Mouse (Mus musculus) brain, embryonic 14.5 days (tissue): ENCODE measurements at regions not wholly inside any gene's neighbourhood (a gene's known extent, or its start where the extent isn't known, plus 50 kb on each side); places are given as distances from the start of the nearest gene placed in this dataset.

Experiments
- DNase-seq: peaks from one replicate; pipeline ENCODE4 v3.0.0-alpha.2; 2011; ENCODE audit warnings: low read depth
- CTCF ChIP-seq: fragments of 200-500 bp; IDR thresholded peaks from 2 replicates; pipeline ENCODE4 v1.5.1; 2012; ENCODE audit warnings: inconsistent platforms, mild to moderate bottlenecking, moderate library complexity, borderline replicate concordance; ENCODE audit not compliant: insufficient read depth, insufficient read length; ENCODE audit errors: extremely low read depth
- POLR2A ChIP-seq: fragments of 200-500 bp; IDR thresholded peaks from 2 replicates; pipeline ENCODE4 v1.6.1; 2012; ENCODE audit warnings: mild to moderate bottlenecking, inconsistent platforms, borderline replicate concordance; ENCODE audit not compliant: poor library complexity, insufficient read depth, insufficient read length, severe bottlenecking; ENCODE audit errors: extremely low read depth

DNA sequence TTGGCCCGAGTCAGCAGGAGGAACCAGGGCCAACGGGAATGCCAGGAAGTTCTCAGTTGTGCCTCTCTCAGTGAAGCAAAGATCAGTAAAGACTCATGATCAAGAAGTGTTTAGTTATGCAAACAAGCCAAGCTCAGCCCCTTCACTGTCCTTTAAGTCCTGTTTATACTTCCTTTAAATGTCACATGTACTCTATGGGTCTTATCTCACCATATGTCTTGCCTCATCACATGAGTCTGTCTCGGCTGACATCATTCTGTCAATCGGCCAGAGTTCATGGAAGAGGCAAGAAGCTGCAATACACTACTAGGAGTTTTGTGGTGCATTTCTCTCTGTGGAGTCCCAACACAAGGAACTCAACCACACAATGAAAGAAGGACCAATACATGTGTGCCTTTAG, 71.8 kb downstream of the Scp2d1 start:
- TF ChIP-seq POLR2A = no peak
- DNase-seq = no peak

GRCm38 (mm10) chr2:144896430-144896829, 73.0 kb downstream of the Scp2d1 start:
- TF ChIP-seq POLR2A (no peak), CTCF (no peak)
- no peak for DNase-seq

DNA sequence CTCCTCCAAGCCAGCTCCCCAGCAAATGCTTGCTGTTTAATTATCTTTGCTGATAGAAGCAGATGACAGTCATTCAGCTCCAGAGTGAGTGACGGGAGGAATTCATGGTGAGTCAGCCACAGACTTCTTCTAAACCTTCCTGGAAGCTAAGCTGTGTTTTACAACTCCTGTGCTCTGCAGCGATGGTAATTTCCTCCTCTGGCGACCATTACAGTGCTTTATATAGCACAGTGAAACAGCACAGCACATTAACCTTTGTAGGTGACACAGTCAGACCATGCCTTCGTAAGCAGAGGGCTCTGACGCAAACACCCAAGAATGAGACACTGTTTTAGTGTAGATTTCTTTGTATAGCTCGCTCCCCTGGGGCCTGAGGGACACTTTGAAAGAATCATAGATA, 83.3 kb downstream of the Scp2d1 start:
- TF ChIP-seq CTCF (no peak), POLR2A (no peak)
- DNase-seq = peak; percentile 1

GRCm38 (mm10) chr2:144945840-144946239, 122.4 kb downstream of the Scp2d1 start:
- no peak for TF ChIP-seq CTCF
- no peak for TF ChIP-seq POLR2A
- DNase-seq = no peak

- TF ChIP-seq POLR2A = no peak
- TF ChIP-seq CTCF = no peak
- no peak for DNase-seq
Observed at GRCm38 (mm10) chr2:144946468-144946867, 123.0 kb downstream of the Scp2d1 start.

GRCm38 (mm10) chr2:144949232-144949631, 125.8 kb downstream of the Scp2d1 start:
- TF ChIP-seq CTCF (no peak), POLR2A (no peak)
- no peak for DNase-seq
